Mouse (Mus musculus): Measurements from ENCODE around the gene Mrpl53. TPM values are rescaled to one million over a fixed set of nuclear protein-coding genes. Genes with fewer than 3 reads are reported as not detected.

The Mrpl53 gene
- 165 and 169 TPM in 2 replicates for polyA plus RNA-seq (2015; fragmentation: Nextera tagmentation; extraction: Ambion mirVana)

DNA sequence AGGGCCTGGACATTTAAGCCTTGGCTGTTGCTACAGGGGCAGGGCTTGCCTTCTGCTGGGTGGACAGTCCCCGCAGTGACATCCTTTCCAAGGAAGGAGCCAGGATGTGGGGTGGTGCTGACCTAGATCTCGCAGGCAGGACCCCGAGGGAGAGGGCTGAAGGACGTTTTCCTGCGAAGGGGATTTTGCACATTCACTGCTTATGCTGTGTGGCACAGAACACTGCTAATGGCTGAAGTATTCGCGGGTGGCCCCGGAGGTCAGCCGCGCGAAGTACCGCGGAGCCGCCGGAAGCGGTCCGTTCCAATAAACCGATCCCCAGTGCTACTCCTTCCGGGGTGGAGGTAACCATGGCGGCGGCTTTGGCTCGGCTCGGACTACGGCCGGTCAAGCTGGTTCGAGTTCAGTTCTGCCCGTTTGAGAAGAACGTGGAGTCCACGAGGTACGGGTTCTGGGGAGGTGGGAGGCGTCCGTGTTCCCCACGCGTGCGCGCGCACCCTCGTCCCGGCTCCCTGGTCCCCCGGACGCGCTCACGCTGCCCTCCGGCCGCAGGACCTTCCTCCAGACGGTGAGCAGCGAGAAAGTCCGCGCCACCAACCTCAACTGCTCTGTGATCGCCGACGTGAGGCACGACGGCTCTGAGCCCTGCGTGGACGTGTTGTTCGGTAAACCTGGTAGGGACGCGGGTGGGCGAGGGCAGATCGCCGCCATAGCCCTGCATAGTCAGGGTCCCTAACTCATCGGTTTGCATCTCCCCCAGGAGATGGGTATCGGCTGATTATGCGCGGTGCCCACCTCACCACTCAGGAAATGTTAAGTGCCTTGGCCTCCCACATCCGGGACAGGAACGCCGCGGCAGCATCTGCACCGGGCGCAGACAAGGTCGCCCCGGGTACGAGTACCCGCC is at the start of gene Mrpl53:
Gene Mrpl53, plus strand, starts transcription at position 279 of the 907 bp plus-strand sequence.
- Histone ChIP-seq H3K4me1 (ENCODE audit: control insufficient read depth, insufficient read depth, low read length) (peaks cover 18% of the 10 kb centered on the region), H3K4me3 (ENCODE audit: low read length) (peak within 1 kb of the TSS; percentile 96), H3K36me3 (ENCODE audit: control insufficient read depth, insufficient read depth) (no peaks in the 10 kb centered on the region), H3K4me2 (ENCODE audit: low read depth, low read length) (peak within 1 kb of the TSS; percentile 84), H3K27ac (ENCODE audit: low read length) (peak within 1 kb of the TSS; percentile 88), H3K9me3 (replicated peaks; ENCODE audit: control insufficient read depth, low read length) (no peaks in the 10 kb centered on the region), H3K27me3 (ENCODE audit: control insufficient read depth, insufficient read depth, low read length) (no peaks in the 10 kb centered on the region), H3K9ac (ENCODE audit: low read length) (peak within 1 kb of the TSS; percentile 94)
- peak; percentile 84 for ATAC-seq (replicated peaks; ENCODE audit: extremely low read depth, insufficient read depth, low FRiP score)
- under 1% methylated on average over 76 of the region's 76 CpGs for WGBS

DNA sequence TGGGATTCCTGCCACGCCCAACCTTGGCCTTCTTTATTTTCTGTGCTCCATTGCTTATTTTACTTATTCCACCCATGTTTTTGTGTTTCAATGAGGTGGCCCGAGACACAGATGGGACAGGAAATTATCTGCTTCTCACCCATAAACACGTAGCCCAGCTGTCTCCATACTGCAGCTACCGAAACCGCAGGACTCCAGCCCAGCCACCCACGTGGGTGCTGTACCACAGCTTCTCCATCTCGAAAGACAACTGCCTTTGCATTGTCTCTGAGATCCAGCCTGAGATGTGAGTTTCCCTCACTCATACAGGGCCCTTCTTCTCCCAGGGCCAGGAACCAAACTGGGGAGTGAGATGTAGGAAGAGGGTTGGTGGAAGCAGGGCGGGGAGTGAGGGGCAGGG is 42.8 kb upstream of the Mrpl53 start:
- Histone ChIP-seq H3K9me3 (replicated peaks; ENCODE audit: control insufficient read depth, low read length) (no peaks in the 10 kb centered on the region), H3K27ac (ENCODE audit: low read length) (no peak overlapping the region), H3K4me2 (ENCODE audit: low read depth, low read length) (no peak overlapping the region), H3K4me1 (ENCODE audit: control insufficient read depth, insufficient read depth, low read length) (peaks cover 9% of the 10 kb centered on the region; the same call in 1 of the 2 replicates), H3K4me3 (ENCODE audit: low read length) (no peak overlapping the region), H3K27me3 (ENCODE audit: control insufficient read depth, insufficient read depth, low read length) (peaks cover 95% of the 10 kb centered on the region), H3K9ac (ENCODE audit: low read length) (no peak overlapping the region), H3K36me3 (ENCODE audit: control insufficient read depth, insufficient read depth) (no peaks in the 10 kb centered on the region)
- no peak for ATAC-seq (replicated peaks; ENCODE audit: extremely low read depth, insufficient read depth, low FRiP score)
- WGBS, result 37% methylated on average over 8 of the region's 8 CpGs

DNA sequence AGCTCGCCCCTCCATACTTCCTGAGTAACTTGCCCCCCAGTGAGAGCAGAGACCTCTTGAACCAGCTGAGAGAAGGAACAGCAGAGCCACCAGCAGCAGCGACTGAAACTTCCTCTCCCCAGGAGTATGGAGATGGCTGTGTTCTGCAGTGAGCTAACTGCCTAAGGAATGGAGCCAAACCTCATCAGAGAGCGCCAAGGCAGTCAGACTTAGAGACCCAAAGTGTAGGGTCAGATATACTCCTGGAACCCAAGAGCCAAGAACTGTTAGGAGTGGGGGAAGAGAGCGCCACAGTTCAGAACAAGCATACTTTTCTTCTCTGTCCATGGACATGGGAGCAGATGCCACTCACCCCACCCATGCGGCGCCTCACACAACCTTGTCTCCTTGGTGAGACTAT is 42.4 kb upstream of the Mrpl53 start:
- 26% methylated on average over 6 of the region's 6 CpGs for WGBS
- Histone ChIP-seq H3K4me2 (ENCODE audit: low read depth, low read length) (no peak overlapping the region), H3K27ac (ENCODE audit: low read length) (no peak overlapping the region), H3K9me3 (replicated peaks; ENCODE audit: control insufficient read depth, low read length) (no peaks in the 10 kb centered on the region), H3K27me3 (ENCODE audit: control insufficient read depth, insufficient read depth, low read length) (peaks cover 96% of the 10 kb centered on the region), H3K4me1 (ENCODE audit: control insufficient read depth, insufficient read depth, low read length) (peaks cover 12% of the 10 kb centered on the region; the same call in 1 of the 2 replicates), H3K4me3 (ENCODE audit: low read length) (no peak overlapping the region), H3K9ac (ENCODE audit: low read length) (no peak overlapping the region), H3K36me3 (ENCODE audit: control insufficient read depth, insufficient read depth) (no peaks in the 10 kb centered on the region)
- no peak for ATAC-seq (replicated peaks; ENCODE audit: extremely low read depth, insufficient read depth, low FRiP score)

DNA sequence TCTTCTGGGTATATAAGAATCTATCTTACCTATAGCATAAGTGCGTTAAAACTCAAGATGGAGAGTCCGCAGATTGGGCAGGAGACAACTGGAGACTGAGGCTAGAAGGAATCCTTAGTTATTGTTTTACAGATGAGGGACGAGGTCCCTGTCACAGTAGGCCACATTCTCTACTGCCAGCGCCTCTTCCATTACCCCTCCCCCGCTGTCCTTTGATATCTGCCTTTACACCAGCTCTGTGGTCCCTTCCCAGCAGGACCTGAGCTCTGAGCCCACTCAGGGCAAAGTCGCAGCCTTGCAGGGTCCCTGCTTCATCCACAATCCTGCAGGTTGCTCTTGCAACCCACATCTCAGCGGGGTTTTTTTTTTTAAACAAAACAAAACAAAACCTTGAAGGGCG is 40.6 kb upstream of the Mrpl53 start:
- H3K9me3 ChIP-seq (replicated peaks; ENCODE audit: control insufficient read depth, low read length), result no peaks in the 10 kb centered on the region
- no peak overlapping the region for H3K27ac ChIP-seq (ENCODE audit: low read length)
- no peak for ATAC-seq (replicated peaks; ENCODE audit: extremely low read depth, insufficient read depth, low FRiP score)
- peaks cover 12% of the 10 kb centered on the region; the same call in 1 of the 2 replicates for H3K4me1 ChIP-seq (ENCODE audit: control insufficient read depth, insufficient read depth, low read length)
- peak overlapping the region; percentile 29 for H3K4me3 ChIP-seq (ENCODE audit: low read length)
- no peak overlapping the region for H3K9ac ChIP-seq (ENCODE audit: low read length)
- H3K36me3 ChIP-seq (ENCODE audit: control insufficient read depth, insufficient read depth), result no peaks in the 10 kb centered on the region
- H3K4me2 ChIP-seq (ENCODE audit: low read depth, low read length), result peak overlapping the region; percentile 56
- H3K27me3 ChIP-seq (ENCODE audit: control insufficient read depth, insufficient read depth, low read length), result peaks cover 95% of the 10 kb centered on the region
- WGBS, result 9% methylated on average over 8 of the region's 8 CpGs

DNA sequence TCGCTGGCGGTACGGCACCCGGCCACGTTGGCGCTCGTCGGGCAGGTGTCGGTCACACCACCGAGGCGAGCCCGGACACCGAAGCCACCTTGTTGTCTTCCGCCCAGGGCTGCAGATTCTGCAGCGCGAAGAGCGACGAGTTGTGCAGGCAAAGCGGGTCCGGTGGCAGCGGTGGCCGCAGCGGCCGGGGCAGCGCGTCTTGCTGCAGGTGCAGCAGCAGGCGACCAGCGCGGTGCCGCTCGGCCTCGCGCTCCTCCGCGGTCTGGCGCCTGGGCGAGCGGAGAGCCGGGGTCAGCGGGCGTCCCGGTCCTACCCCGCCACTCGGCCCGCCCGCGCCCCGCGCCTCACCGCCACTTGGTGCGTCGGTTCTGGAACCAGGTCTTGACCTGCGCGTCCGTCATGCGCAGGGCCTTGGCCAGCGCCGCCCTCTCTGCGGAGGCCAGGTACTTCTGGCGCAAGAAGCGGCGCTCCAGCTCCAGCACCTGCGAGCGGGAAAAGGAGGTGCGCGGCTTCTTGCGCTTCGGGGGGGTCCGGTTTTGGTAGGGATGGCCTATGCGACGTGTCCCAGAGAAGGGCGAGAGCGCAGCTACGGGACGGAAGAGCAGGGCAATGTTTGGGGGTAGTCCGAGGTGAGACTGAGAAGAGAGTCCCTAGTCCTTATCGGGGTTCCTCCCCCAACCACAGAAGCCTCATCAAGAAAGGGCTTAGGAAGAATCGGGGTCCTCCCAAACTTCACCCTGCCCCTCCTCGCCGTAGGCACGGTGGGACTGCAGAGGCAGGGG is 39.9 kb upstream of the Mrpl53 start:
- H3K9ac ChIP-seq (ENCODE audit: low read length), result no peak overlapping the region
- H3K36me3 ChIP-seq (ENCODE audit: control insufficient read depth, insufficient read depth), result no peaks in the 10 kb centered on the region
- ATAC-seq (replicated peaks; ENCODE audit: extremely low read depth, insufficient read depth, low FRiP score), result no peak
- peaks cover 12% of the 10 kb centered on the region; the same call in 1 of the 2 replicates for H3K4me1 ChIP-seq (ENCODE audit: control insufficient read depth, insufficient read depth, low read length)
- H3K27ac ChIP-seq (ENCODE audit: low read length), result no peak overlapping the region
- H3K27me3 ChIP-seq (ENCODE audit: control insufficient read depth, insufficient read depth, low read length), result peaks cover 95% of the 10 kb centered on the region
- H3K4me3 ChIP-seq (ENCODE audit: low read length), result peak overlapping the region; percentile 29
- H3K9me3 ChIP-seq (replicated peaks; ENCODE audit: control insufficient read depth, low read length), result no peaks in the 10 kb centered on the region
- H3K4me2 ChIP-seq (ENCODE audit: low read depth, low read length), result peak overlapping the region; percentile 56
- 1% methylated on average over 77 of the region's 81 CpGs for WGBS

DNA sequence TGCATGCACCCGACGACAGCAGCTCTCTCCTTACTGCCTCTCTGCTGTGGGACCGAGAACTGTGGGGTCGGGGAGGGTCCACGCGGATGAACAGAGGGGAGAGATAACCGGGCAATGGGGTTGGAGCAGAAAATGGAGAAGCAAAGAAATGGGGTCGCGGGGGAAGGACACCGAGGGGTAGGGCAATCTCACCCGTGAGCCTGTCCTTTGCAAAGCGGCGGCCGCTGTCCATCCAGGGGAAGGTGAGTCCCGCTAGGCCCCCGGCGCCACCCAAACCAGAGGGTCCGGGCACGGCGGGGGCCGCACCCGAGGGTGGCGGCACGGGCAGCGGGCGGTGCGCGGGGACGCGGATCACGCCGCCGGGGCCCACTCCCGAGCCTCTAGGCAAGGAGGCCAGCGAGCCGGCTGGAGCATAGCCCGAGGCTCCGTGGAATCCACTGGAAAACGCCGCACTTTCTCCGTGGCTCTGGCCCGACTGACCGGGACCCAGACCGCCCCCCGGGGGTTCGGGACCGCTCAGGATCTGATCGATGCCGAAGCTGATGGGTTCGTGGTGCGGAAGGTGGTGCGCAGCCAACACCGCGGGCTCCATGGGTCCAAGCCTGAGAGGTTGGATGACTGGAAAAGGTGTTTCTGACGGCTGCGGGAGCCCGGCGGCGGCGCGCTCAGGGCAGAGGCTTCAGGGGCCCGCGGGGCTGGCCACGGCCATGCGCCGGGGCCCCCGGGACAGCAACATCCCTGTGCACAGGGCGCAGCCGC is 39.2 kb upstream of the Mrpl53 start:
- Histone ChIP-seq H3K4me3 (ENCODE audit: low read length) (peak overlapping the region; percentile 34), H3K4me2 (ENCODE audit: low read depth, low read length) (peak overlapping the region; percentile 19; the same call in 1 of the 2 replicates), H3K27me3 (ENCODE audit: control insufficient read depth, insufficient read depth, low read length) (peaks cover 95% of the 10 kb centered on the region), H3K4me1 (ENCODE audit: control insufficient read depth, insufficient read depth, low read length) (peaks cover 12% of the 10 kb centered on the region; the same call in 1 of the 2 replicates), H3K9me3 (replicated peaks; ENCODE audit: control insufficient read depth, low read length) (no peaks in the 10 kb centered on the region), H3K36me3 (ENCODE audit: control insufficient read depth, insufficient read depth) (no peaks in the 10 kb centered on the region), H3K27ac (ENCODE audit: low read length) (no peak overlapping the region), H3K9ac (ENCODE audit: low read length) (no peak overlapping the region)
- no peak; the same call in 1 of the 2 replicates for ATAC-seq (replicated peaks; ENCODE audit: extremely low read depth, insufficient read depth, low FRiP score)
- 1% methylated on average over 68 of the region's 69 CpGs for WGBS

DNA sequence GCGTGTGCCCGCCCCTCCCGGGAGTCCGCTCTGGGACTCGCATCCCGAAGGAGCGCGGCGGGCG is 38.8 kb upstream of the Mrpl53 start, which contains the start of gene Tlx2:
Gene Tlx2, minus strand, starts transcription at position 47 of the 64 bp plus-strand sequence.
- Histone ChIP-seq H3K4me3 (ENCODE audit: low read length) (peak within 1 kb of the TSS; percentile 34), H3K9me3 (replicated peaks; ENCODE audit: control insufficient read depth, low read length) (no peaks in the 10 kb centered on the region), H3K36me3 (ENCODE audit: control insufficient read depth, insufficient read depth) (no peaks in the 10 kb centered on the region), H3K9ac (ENCODE audit: low read length) (no peak within 1 kb of the TSS), H3K27ac (ENCODE audit: low read length) (no peak within 1 kb of the TSS), H3K4me1 (ENCODE audit: control insufficient read depth, insufficient read depth, low read length) (peaks cover 12% of the 10 kb centered on the region; the same call in 1 of the 2 replicates), H3K4me2 (ENCODE audit: low read depth, low read length) (peak within 1 kb of the TSS; percentile 56; the same call in 1 of the 2 replicates), H3K27me3 (ENCODE audit: control insufficient read depth, insufficient read depth, low read length) (peaks cover 95% of the 10 kb centered on the region)
- no peak for ATAC-seq (replicated peaks; ENCODE audit: extremely low read depth, insufficient read depth, low FRiP score)
- WGBS, result 2% methylated on average over 10 of the region's 10 CpGs

DNA sequence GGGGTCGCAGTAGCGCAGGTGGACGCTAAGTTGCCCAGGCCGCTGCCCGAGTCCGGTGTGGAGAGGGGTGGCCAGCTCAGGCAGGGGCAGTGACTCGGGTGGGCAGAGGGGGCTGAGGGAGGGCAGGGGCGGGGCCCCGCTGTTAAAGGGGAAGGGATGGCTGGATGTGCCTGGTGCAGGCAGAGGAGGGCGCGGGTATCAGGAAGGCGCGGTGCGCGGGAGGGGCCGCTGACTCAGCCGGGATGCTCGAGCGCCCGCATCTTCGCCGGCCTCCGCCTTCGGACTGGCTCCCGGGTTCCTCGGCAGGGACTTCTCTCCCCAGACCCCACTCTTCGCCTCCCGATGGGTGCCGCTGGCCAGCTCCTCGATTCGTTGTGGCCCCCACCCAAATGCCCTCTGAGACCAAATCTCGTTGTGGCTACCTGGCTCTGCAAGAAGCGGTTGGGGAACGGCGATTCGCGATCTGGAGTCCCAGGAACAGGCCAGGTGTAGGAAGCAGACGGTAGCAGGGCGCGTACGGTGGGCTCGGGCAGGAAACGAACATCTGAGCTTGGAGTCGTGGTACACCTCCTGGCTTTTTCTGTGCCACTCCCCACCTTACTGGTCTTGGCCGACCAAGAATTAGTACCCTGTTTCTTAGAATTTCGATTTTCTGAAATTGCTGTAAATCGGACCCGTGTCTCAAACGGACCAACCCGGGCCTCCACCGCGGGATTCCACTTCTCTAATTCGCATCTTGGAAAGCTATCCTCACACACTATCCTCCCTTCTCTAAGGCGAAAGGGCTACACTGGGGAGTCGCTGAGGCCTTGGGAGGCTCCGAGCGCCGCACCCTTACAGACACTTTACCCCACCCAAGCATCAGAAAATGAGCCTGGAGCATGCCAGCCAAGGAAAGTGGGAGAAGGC is 38.3 kb upstream of the Mrpl53 start:
- under 1% methylated on average over 57 of the region's 58 CpGs for WGBS
- ATAC-seq (replicated peaks; ENCODE audit: extremely low read depth, insufficient read depth, low FRiP score), result no peak
- Histone ChIP-seq H3K36me3 (ENCODE audit: control insufficient read depth, insufficient read depth) (no peaks in the 10 kb centered on the region), H3K27me3 (ENCODE audit: control insufficient read depth, insufficient read depth, low read length) (peaks cover 94% of the 10 kb centered on the region), H3K9ac (ENCODE audit: low read length) (no peak overlapping the region), H3K4me3 (ENCODE audit: low read length) (peak overlapping the region; percentile 34), H3K4me1 (ENCODE audit: control insufficient read depth, insufficient read depth, low read length) (peaks cover 12% of the 10 kb centered on the region; the same call in 1 of the 2 replicates), H3K27ac (ENCODE audit: low read length) (no peak overlapping the region), H3K9me3 (replicated peaks; ENCODE audit: control insufficient read depth, low read length) (no peaks in the 10 kb centered on the region), H3K4me2 (ENCODE audit: low read depth, low read length) (peak overlapping the region; percentile 19; the same call in 1 of the 2 replicates)
